Mouse (Mus musculus) stomach, postnatal 0 days (tissue): ENCODE measurements around the gene Fam219a. TPM values are rescaled to one million over a fixed set of nuclear protein-coding genes. Genes with fewer than 3 reads are reported as not detected.

ENCODE experiments used
- ATAC-seq: fragments of 200-750 bp; cut with Nextera tagmentation; 2 replicates; pipeline ENCODE4 v1.8.0; 2017; ENCODE audit not compliant: low FRiP score, low TSS enrichment
- DNase-seq: peaks from one replicate; pipeline ENCODE4 v3.0.0-alpha.2; 2016; ENCODE audit warnings: low spot score
- H3K27ac ChIP-seq: fragments of 300-500 bp; sonication (generic); replicated peaks from 2 replicates; pipeline ENCODE4 v1.5.1; 2014; ENCODE audit warnings: mild to moderate bottlenecking, control low read depth
- H3K27me3 ChIP-seq: fragments of 300-500 bp; sonication (generic); 2 replicates; pipeline ENCODE4 v1.6.1; 2014; ENCODE audit warnings: low read length; ENCODE audit not compliant: control insufficient read depth, insufficient read depth
- H3K36me3 ChIP-seq: fragments of 300-500 bp; sonication (generic); 2 replicates; pipeline ENCODE4 v1.6.1; 2014; ENCODE audit warnings: low read length, mixed read lengths; ENCODE audit not compliant: control insufficient read depth, insufficient read depth
- H3K4me1 ChIP-seq: fragments of 300-500 bp; sonication (generic); replicated peaks from 2 replicates; pipeline ENCODE4 v1.6.1; 2014; ENCODE audit warnings: antibody characterized with exemption; ENCODE audit not compliant: control insufficient read depth, insufficient read depth
- H3K4me2 ChIP-seq: fragments of 300-500 bp; sonication (generic); replicated peaks from 2 replicates; pipeline ENCODE4 v1.6.1; 2014; ENCODE audit warnings: low read depth, mild to moderate bottlenecking, control low read depth, moderate library complexity
- H3K4me3 ChIP-seq: fragments of 300-500 bp; sonication (generic); 2 replicates; pipeline ENCODE4 v1.5.1; 2014; ENCODE audit warnings: low read depth, low read length, control low read depth
- H3K9ac ChIP-seq: fragments of 300-500 bp; sonication (generic); 2 replicates; pipeline ENCODE4 v1.6.1; 2014; ENCODE audit warnings: mild to moderate bottlenecking, low read length, control low read depth, mixed read lengths
- H3K9me3 ChIP-seq: fragments of 300-500 bp; sonication (generic); 2 replicates; pipeline ENCODE4 v1.6.1; 2016; ENCODE audit warnings: low read length; ENCODE audit not compliant: control insufficient read depth
- CTCF ChIP-seq: IDR thresholded peaks from 2 replicates; pipeline ENCODE4 v1.5.1; 2016; ENCODE audit warnings: antibody characterized with exemption, low read depth, mild to moderate bottlenecking, moderate library complexity
- EP300 ChIP-seq: optimal IDR thresholded peaks from 2 replicates; pipeline ENCODE3; 2016; ENCODE audit warnings: antibody characterized with exemption
- WGBS: fragments of 180-500 bp; shearing (Covaris S2); extraction: QIAGEN DNeasy Blood & Tissue Kit; methylation state at CpG from one replicate; pipeline ENCODE4 v1.1.7; 2014; 5-methylcytosine and 5-hydroxymethylcytosine counted together
- polyA plus RNA-seq: library from polyadenylated mRNA; unstranded; fragments of >200 nt; fragmentation: Nextera tagmentation; extraction: Ambion mirVana; gene quantifications from 2 replicates; pipeline ENCODE4 v1.2.1, GENCODE M21; 2015

Gene Fam219a
- polyA plus RNA-seq, 1 experiment from 2014 or later = 1.4 TPM

DNA sequence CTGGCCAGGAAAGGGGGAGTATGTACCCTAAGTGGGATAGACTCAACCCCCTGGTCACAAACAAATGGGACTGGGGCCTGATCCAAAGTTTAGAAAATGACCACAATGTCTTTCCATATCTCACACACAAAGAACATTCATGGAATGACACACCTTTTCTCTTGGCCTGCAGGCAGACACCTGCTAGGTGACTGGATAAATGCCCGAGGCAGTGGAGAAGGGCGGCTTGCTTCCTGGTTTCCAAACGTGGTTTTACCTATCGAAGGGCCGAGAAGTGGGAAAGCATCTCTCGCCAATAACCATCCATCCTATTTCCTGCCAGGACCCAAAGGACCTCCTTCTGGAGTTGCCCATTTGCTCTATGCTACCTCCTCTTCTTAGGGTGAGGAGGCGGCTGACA is 76.4 kb downstream of the Fam219a start:
- Histone ChIP-seq H3K4me2 (no peak overlapping the region), H3K9ac (no peak overlapping the region), H3K27me3 (no peaks in the 10 kb centered on the region), H3K9me3 (no peaks in the 10 kb centered on the region), H3K36me3 (peaks cover 3% of the 10 kb centered on the region; the same call in 1 of the 2 replicates), H3K4me3 (no peak overlapping the region), H3K4me1 (0 out of 2 replicates have a peak, but pooled peaks cover 3% of the 10 kb centered on the region), H3K27ac (no peak overlapping the region)
- WGBS = 71% methylated on average over 7 of the region's 7 CpGs
- DNase-seq (no peak), ATAC-seq (no peak)
- TF ChIP-seq EP300 = no peak
- TF ChIP-seq CTCF = no peak

- TF ChIP-seq CTCF (peak; percentile 43; the same call in 1 of the 2 replicates), EP300 (no peak)
- ATAC-seq (peak; percentile 77), DNase-seq (no peak)
- H3K9me3 ChIP-seq = no peaks in the 10 kb centered on the region
- H3K4me2 ChIP-seq = no peak overlapping the region
- H3K9ac ChIP-seq = no peak overlapping the region
- no peak overlapping the region for H3K4me3 ChIP-seq
- H3K36me3 ChIP-seq = no peaks in the 10 kb centered on the region
- H3K27ac ChIP-seq = peak overlapping the region; percentile 73
- H3K4me1 ChIP-seq = peaks cover 7% of the 10 kb centered on the region; the same call in 1 of the 2 replicates
- 37% methylated on average over 6 of the region's 6 CpGs for WGBS
- no peaks in the 10 kb centered on the region for H3K27me3 ChIP-seq
Observed at GRCm38 (mm10) chr4:41481601-41482017, 87.7 kb downstream of the Fam219a start.

- Histone ChIP-seq H3K27me3 (no peaks in the 10 kb centered on the region), H3K4me1 (peaks cover 7% of the 10 kb centered on the region; the same call in 1 of the 2 replicates), H3K36me3 (no peaks in the 10 kb centered on the region), H3K4me2 (no peak overlapping the region), H3K9me3 (no peaks in the 10 kb centered on the region), H3K27ac (peak overlapping the region; percentile 75), H3K9ac (no peak overlapping the region), H3K4me3 (no peak overlapping the region)
- DNase-seq = no peak
- TF ChIP-seq EP300 (no peak), CTCF (no peak)
- 0 out of 2 replicates have a peak, but pooled peaks have one; percentile 13 for ATAC-seq
- 52% methylated on average over 8 of the region's 8 CpGs for WGBS
Observed at GRCm38 (mm10) chr4:41480254-41480653, 89.1 kb downstream of the Fam219a start.

GRCm38 (mm10) chr4:41479456-41479804 is 89.9 kb downstream of the Fam219a start:
- Histone ChIP-seq H3K9ac (no peak overlapping the region), H3K36me3 (no peaks in the 10 kb centered on the region), H3K4me3 (no peak overlapping the region), H3K9me3 (no peaks in the 10 kb centered on the region), H3K27ac (peak overlapping the region; percentile 75), H3K4me2 (no peak overlapping the region), H3K27me3 (no peaks in the 10 kb centered on the region), H3K4me1 (peaks cover 7% of the 10 kb centered on the region; the same call in 1 of the 2 replicates)
- DNase-seq (no peak), ATAC-seq (peak; percentile 69; the same call in 1 of the 2 replicates)
- no peak for TF ChIP-seq EP300
- no peak for TF ChIP-seq CTCF
- 51% methylated on average over 1 of the region's 1 CpGs for WGBS

DNA sequence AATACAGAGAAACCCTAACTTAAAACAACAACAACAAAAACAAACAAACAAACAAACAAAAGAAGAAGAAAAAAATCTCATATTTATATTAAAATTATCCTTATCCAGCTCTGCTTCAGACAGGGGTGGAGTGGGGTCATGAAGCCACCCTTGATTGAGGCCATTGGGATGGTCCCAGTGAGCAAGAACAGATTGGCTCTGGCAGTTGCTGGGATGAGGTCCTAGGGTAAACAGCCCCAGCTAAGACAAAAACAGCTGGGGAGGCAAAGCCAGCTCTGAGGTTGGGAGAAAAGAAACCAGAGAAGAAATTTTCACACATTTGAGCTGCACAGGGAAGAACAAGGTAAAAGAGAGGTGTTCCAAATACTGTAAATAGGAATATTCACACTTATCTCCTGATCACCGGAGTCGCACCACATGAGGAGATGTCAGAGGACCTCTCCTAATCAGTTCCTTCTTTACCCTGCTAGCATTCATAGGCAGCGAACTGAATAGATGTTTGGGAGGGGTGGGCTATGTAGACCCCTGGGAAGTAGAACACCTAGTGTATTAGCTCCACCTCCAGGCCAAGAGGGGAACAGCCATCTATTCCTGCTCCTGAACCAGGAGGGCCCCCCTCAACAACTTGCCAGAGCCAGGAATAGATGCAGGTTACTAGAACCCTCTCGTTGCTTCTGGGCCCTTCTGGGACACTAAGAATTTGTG is 90.4 kb downstream of the Fam219a start:
- no peak for ATAC-seq
- TF ChIP-seq EP300 (no peak), CTCF (peak; percentile 42)
- Histone ChIP-seq H3K36me3 (no peaks in the 10 kb centered on the region), H3K4me1 (peaks cover 7% of the 10 kb centered on the region; the same call in 1 of the 2 replicates), H3K27ac (peak overlapping the region; percentile 75), H3K9ac (no peak overlapping the region), H3K4me2 (no peak overlapping the region), H3K4me3 (no peak overlapping the region), H3K27me3 (no peaks in the 10 kb centered on the region), H3K9me3 (no peaks in the 10 kb centered on the region)
- no peak for DNase-seq
- WGBS = 61% methylated on average over 4 of the region's 4 CpGs

DNA sequence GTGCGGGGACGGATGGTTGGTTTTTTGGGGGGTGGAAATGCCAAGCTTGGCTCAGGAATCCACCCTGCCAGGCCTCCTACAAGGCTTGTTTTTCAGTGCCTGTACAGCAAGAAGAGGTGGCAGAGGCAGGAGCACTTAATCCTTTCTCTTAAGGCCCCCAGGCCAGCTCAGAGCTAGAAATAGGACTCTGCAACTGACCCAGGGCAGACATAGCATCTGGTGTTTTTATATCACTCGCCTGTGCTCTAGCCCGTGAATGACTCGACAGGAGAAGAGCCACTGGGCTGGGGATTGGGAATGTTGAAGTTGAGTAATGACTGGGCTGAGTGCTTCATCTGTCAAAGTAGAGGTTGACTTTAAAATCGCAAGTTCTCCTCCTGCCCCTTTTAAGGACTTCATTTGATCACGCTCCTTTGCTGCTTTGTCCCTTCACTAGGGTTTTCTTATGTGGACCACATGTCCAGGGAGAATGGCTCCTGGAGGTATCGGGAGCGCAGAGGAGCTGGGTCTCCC is 91.6 kb downstream of the Fam219a start:
- H3K9ac ChIP-seq = no peak overlapping the region
- no peak overlapping the region for H3K4me3 ChIP-seq
- 78% methylated on average over 9 of the region's 9 CpGs for WGBS
- H3K4me2 ChIP-seq = no peak overlapping the region
- no peaks in the 10 kb centered on the region for H3K9me3 ChIP-seq
- H3K36me3 ChIP-seq = no peaks in the 10 kb centered on the region
- peaks cover 7% of the 10 kb centered on the region; the same call in 1 of the 2 replicates for H3K4me1 ChIP-seq
- H3K27ac ChIP-seq = no peak overlapping the region
- ATAC-seq (no peak), DNase-seq (no peak)
- no peak for TF ChIP-seq CTCF
- no peak for TF ChIP-seq EP300
- no peaks in the 10 kb centered on the region for H3K27me3 ChIP-seq
